Mouse (Mus musculus): ENCODE measurements around the gene Prss36. TPM values are rescaled to one million over a fixed set of nuclear protein-coding genes. Genes with fewer than 3 reads are reported as not detected.
"Not testable (repeated sequence)": the region's sequence is repeated elsewhere in the genome, so short reads cannot be mapped to it uniquely, and the experiment has no call there.

The Prss36 gene
- total and polyA plus RNA-seq, 3 experiments, result 8.2 to 24.8 (median 9.4) TPM

DNA sequence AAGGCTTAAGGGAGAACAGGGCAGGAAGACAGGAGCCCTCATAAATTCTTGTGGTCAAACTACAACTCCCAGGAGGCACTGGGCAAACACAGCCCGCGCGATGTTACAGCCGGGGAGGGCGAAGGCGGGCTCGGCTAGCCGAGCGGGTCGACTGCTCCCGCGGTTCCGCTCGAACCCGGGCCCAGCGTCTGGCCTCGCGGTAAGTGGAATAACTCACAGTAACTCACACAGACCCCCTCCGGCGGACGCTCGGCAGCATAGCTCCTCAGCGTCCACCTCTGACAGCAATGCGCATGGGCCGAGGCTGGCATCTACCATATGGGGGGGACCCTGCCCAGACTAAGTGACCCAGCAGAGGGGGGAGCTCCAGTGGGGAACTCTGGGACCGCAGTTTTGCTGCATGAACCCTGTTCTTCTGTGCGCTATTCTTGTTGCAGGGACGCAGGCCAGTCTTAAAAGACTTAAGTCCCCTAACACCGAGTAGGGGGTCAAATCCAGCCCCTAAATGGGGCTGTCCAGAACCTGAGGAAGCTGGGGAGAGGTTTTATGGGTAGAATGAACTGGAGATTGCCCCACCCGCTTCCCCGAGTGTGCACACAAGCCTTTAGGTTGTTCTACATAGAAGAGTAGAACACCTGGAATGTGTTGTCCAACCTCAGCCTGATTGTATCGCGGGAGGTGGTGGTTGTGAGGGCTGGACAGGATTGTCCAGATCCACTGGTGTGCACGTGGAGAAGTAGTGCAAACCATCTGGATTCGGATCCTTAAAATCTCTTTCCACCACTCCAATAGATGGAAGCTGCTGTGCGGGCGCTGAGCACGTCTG, 42.3 kb downstream of the Prss36 start, which contains the start of gene Bckdk:
Gene Bckdk (plus strand): TSS at position 112 of the 826 bp plus-strand sequence.
- DNase-seq, result peak; percentile 87

DNA sequence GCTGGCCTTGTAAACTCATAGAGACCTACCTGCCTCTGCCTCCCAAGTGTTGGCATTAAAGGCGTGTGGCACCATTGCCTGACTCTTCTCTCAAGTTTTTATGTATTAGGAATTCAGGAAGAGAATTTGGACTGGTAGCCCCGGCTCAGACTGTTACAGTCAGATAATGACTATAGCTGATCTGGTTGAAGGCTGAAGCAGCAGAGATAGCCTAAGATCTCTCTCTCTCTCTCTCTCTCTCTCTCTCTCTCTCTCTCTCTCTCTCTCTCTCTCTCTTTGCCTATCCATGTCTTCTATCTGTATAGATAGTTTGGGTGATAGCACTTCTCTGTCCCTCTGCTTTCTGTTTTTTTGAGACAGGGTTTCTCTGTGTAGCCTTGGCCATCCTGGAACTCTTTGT, 44.8 kb downstream of the Prss36 start:
- no peak for DNase-seq

DNA sequence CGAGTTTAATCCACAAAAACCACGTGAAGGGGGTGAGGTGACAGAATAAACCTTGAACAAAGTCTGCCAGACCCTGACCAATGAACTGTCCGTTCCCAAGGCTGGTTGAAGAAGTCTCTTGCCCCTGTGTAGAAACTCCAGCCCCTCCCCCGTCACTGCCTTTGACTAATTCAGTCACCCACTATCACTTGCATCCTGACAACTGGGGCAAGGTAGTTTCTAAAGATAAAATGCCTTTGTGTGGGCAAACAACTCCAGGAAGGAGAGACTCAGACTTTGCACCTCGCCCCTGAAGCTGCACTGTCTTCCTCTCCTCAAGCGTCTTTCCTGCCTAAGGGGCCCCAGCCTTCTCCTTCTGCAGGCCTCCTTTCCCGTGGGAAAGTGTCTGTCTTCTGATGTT, 46.5 kb downstream of the Prss36 start:
- DNase-seq, result no peak

GRCm38 (mm10) chr7:127898179-127898956, 48.2 kb downstream of the Prss36 start:
- DNase-seq, result no peak

DNA sequence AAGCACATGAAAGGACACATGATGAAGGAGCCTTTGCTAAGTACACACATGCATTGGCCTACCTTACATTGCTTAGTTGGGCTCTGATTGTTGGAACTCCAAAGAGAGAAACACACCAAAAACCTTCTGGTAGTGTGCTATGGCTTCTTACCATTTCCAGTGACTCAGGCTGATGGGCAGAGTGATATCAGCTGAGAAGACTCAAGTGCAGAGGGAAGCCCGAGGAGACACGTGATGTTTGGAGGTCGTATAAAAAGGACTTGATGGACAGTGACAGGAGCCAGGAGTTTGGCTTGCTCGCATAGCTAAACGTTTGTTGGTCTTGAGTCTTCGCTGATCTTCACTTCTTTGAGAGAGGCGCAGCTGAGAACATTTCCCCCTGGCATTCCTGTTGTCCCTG, 49.0 kb downstream of the Prss36 start:
- DNase-seq, result no peak

- DNase-seq, result peak; percentile 49
Measured at GRCm38 (mm10) chr7:127896384-127896783, 50.1 kb downstream of the Prss36 start.

DNA sequence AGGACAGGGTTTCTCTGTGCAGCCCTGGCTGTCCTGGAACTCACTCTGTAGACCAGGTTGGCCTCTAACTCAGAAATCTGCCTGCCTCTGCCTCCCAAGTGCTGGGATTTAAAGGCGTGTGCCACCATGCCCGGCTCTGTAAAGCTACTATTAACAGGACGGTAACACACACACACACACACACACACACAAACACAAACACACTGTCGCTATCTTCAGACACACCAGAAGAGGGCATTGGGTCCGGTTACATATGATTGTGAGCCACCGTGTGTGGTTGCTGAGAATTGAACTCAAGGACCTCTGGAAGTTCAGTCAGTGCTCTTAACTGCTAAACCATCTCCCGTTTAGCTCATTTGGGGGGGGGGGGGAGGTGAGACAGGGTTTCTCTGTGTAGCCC, 50.6 kb downstream of the Prss36 start:
- DNase-seq, result not testable (repeated sequence)

- DNase-seq, result peak; percentile 98
Measured at GRCm38 (mm10) chr7:127895442-127895841, 51.1 kb downstream of the Prss36 start, which contains the start of the genes Gm21974 and Vkorc1. TSS of gene Gm21974 (minus strand) at chr7:127895454. TSS of gene Vkorc1 (minus strand) at chr7:127895617.

DNA sequence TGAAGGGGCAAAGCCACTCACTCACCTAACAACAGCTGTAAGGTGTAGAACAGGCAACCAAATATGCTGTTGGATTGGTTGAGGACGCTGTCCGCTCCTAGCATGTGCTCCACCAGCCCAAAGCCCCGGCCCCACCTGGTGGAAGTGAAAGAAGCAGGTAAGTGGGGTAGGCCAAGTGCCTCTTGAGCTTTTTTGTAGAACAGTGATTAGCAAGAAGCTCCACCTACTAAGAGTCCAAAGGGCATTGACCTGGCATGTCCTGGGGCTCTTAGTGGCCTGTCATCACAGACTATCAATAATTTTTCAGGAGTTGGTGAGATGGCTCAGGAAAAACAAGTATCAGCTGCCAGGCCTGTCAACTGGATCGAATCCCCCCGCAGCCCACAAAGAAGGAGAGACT, 52.0 kb downstream of the Prss36 start:
- no peak for DNase-seq

- no peak for DNase-seq
Measured at GRCm38 (mm10) chr7:127890798-127891197, 55.7 kb downstream of the Prss36 start, which contains the start of gene Prss53. TSS of gene Prss53 (minus strand) at chr7:127890970.

- no peak for DNase-seq
Measured at GRCm38 (mm10) chr7:127888821-127889220, 57.7 kb downstream of the Prss36 start.

DNA sequence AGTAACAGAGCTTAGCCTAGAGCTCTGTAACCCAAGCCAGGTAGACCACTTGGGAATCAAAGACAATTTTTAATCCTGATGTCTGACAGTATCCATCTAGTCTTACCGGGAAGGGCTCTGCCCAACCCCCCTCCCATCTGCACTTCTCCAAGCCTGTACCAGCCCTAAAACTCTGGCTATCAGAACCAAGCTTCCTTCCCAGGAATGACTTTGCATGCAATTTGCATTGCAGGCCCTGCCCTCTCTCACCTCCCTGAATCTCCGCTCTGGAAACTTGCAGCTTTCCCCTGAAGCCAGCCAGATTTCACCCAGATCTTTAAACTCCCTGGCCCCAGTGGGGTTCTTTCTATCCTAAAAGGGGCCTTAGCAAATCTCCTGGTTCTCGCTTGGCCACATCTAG, 58.7 kb downstream of the Prss36 start:
- no peak for DNase-seq

- DNase-seq, result no peak
Measured at GRCm38 (mm10) chr7:127887191-127887590, 59.3 kb downstream of the Prss36 start.

- no peak for DNase-seq
Measured at GRCm38 (mm10) chr7:127886551-127886950, 60.0 kb downstream of the Prss36 start.

DNA sequence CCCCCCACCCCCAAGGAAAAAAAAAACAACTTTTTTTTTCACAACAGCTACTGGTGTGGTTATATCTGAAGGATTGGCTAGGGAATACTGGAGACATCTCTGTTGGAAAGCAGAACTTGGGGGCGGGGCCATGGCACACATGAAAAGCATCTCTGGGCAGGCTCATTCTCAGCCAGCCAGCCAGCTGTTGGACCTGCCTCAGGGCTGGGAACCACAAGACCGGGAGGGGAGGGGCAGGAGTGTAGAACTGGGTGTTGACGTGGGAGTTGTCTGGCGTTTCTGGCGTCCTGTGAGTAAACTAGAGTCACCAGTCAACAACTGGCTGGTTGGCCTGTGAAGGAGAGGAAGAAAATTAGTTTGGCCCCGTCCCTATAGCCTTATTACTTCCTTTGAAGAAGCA, 60.6 kb downstream of the Prss36 start:
- DNase-seq, result peak; percentile 48

Other genes with a start within 250 kb of the Prss36 start
- 10 to 100 TPM; 70.9 to 86.0 TPM for gene Bcl7c, start 237.8 kb downstream of the Prss36 start, total RNA-seq (2021)
- 70.5 and 78.0 TPM in 2 replicates for gene Bcl7c, start 237.8 kb downstream of the Prss36 start, polyA plus RNA-seq (2012; rRNA removed)
- 1 to 10 TPM; 3.3 to 3.7 TPM for gene Ctf1, start 234.0 kb downstream of the Prss36 start, total RNA-seq (2021)
- 18.9 and 22.1 TPM in 2 replicates for gene Ctf1, start 234.0 kb downstream of the Prss36 start, polyA plus RNA-seq (2012; rRNA removed)
- gene Ctf2, start 214.6 kb downstream of the Prss36 start, total RNA-seq (2021), result not detected
- gene Ctf2, start 214.6 kb downstream of the Prss36 start, polyA plus RNA-seq (2012; rRNA removed), result not detected in 2 replicates
- 10 to 100 TPM in 1 of 2 experiments, 1 to 10 TPM in 1; 9.5 to 11.6 TPM for gene Fbxl19, start 202.2 kb downstream of the Prss36 start, total RNA-seq (2021)
- 34.5 and 42.6 TPM in 2 replicates for gene Fbxl19, start 202.2 kb downstream of the Prss36 start, polyA plus RNA-seq (2012; rRNA removed)
- 10 to 100 TPM; 28.3 to 32.8 TPM for gene Orai3, start 176.9 kb downstream of the Prss36 start, total RNA-seq (2021)
- 90.6 and 94.8 TPM in 2 replicates for gene Orai3, start 176.9 kb downstream of the Prss36 start, polyA plus RNA-seq (2012; rRNA removed)
- gene Setd1a, start 170.1 kb downstream of the Prss36 start, total RNA-seq (2021), result 10 to 100 TPM; 36.0 to 42.6 TPM
- gene Setd1a, start 170.1 kb downstream of the Prss36 start, polyA plus RNA-seq (2012; rRNA removed), result 12.6 and 15.9 TPM in 2 replicates
- 1 to 10 TPM; 2.2 to 4.6 TPM for gene Gm49388, start 161.1 kb downstream of the Prss36 start, total RNA-seq (2021)
- not detected in 2 replicates for gene Gm49388, start 161.1 kb downstream of the Prss36 start, polyA plus RNA-seq (2012; rRNA removed)
- gene Hsd3b7, start 146.1 kb downstream of the Prss36 start, total RNA-seq (2021), result 10 to 100 TPM; 45.5 to 46.2 TPM
- 83.9 and 86.5 TPM in 2 replicates for gene Hsd3b7, start 146.1 kb downstream of the Prss36 start, polyA plus RNA-seq (2012; rRNA removed)
- 100 to 1,000 TPM in 1 of 2 experiments, 10 to 100 TPM in 1; 79.6 to 102 TPM for gene Stx4a, start 122.4 kb downstream of the Prss36 start, total RNA-seq (2021)
- gene Stx4a, start 122.4 kb downstream of the Prss36 start, polyA plus RNA-seq (2012; rRNA removed), result 52.2 and 54.0 TPM in 2 replicates
- gene Stx1b, start 122.2 kb downstream of the Prss36 start, total RNA-seq (2021), result 1 to 10 TPM; 5.0 to 6.9 TPM
- 8.5 and 11.4 TPM in 2 replicates for gene Stx1b, start 122.2 kb downstream of the Prss36 start, polyA plus RNA-seq (2012; rRNA removed)
- gene Zfp646, start 70.5 kb downstream of the Prss36 start, total RNA-seq (2021), result 10 to 100 TPM; 28.9 to 33.1 TPM
- 14.1 and 15.9 TPM in 2 replicates for gene Zfp646, start 70.5 kb downstream of the Prss36 start, polyA plus RNA-seq (2012; rRNA removed)
- gene Zfp668, start 69.9 kb downstream of the Prss36 start, total RNA-seq (2021), result 1 to 10 TPM; 7.2 to 9.7 TPM
- 8.1 and 10.3 TPM in 2 replicates for gene Zfp668, start 69.9 kb downstream of the Prss36 start, polyA plus RNA-seq (2012; rRNA removed)
- gene Prss53, start 55.8 kb downstream of the Prss36 start, total RNA-seq (2021), result 1 to 10 TPM; 1.0 to 1.2 TPM
- 3.0 and 4.5 TPM in 2 replicates for gene Prss53, start 55.8 kb downstream of the Prss36 start, polyA plus RNA-seq (2012; rRNA removed)
- gene Gm21974, start 51.3 kb downstream of the Prss36 start, total RNA-seq (2021), result not detected
- gene Gm21974, start 51.3 kb downstream of the Prss36 start, polyA plus RNA-seq (2012; rRNA removed), result not detected in 2 replicates
- 10 to 100 TPM; 62.7 to 85.5 TPM for gene Vkorc1, start 51.1 kb downstream of the Prss36 start, total RNA-seq (2021)
- gene Vkorc1, start 51.1 kb downstream of the Prss36 start, polyA plus RNA-seq (2012; rRNA removed), result 152 and 201 TPM in 2 replicates
- gene Bckdk, start 42.6 kb downstream of the Prss36 start, total RNA-seq (2021), result 100 to 1,000 TPM; 122 to 138 TPM
- gene Bckdk, start 42.6 kb downstream of the Prss36 start, polyA plus RNA-seq (2012; rRNA removed), result 164 and 166 TPM in 2 replicates
- gene Kat8, start 34.2 kb downstream of the Prss36 start, total RNA-seq (2021), result 10 to 100 TPM; 24.6 to 27.1 TPM
- 10.6 and 10.9 TPM in 2 replicates for gene Kat8, start 34.2 kb downstream of the Prss36 start, polyA plus RNA-seq (2012; rRNA removed)
- gene Prss8, start 16.6 kb downstream of the Prss36 start, total RNA-seq (2021), result under 1 TPM in 1 of 2 experiments, not detected in 1; 0.24 TPM
- 0.07 and 0.38 TPM in 2 replicates for gene Prss8, start 16.6 kb downstream of the Prss36 start, polyA plus RNA-seq (2012; rRNA removed)
- 100 to 1,000 TPM; 176 to 229 TPM for gene Fus, start 20.7 kb upstream of the Prss36 start, total RNA-seq (2021)
- gene Fus, start 20.7 kb upstream of the Prss36 start, polyA plus RNA-seq (2012; rRNA removed), result 139 and 145 TPM in 2 replicates
- gene Pycard, start 47.1 kb upstream of the Prss36 start, total RNA-seq (2021), result 1 to 10 TPM; 2.3 to 3.7 TPM
- 4.4 and 8.1 TPM in 2 replicates for gene Pycard, start 47.1 kb upstream of the Prss36 start, polyA plus RNA-seq (2012; rRNA removed)
- under 1 TPM in 1 of 2 experiments, not detected in 1; 0.17 TPM for gene Trim72, start 57.2 kb upstream of the Prss36 start, total RNA-seq (2021)
- gene Trim72, start 57.2 kb upstream of the Prss36 start, polyA plus RNA-seq (2012; rRNA removed), result 0.16 and 0.29 TPM in 2 replicates
- gene Itgam, start 115.9 kb upstream of the Prss36 start, total RNA-seq (2021), result 1 to 10 TPM; 5.5 to 9.1 TPM
- 2.0 and 2.2 TPM in 2 replicates for gene Itgam, start 115.9 kb upstream of the Prss36 start, polyA plus RNA-seq (2012; rRNA removed)
- gene Gm49368, start 116.0 kb upstream of the Prss36 start, total RNA-seq (2021), result not detected
- gene Gm49368, start 116.0 kb upstream of the Prss36 start, polyA plus RNA-seq (2012; rRNA removed), result not detected in 2 replicates
- gene Itgax, start 182.8 kb upstream of the Prss36 start, total RNA-seq (2021), result 1 to 10 TPM; 1.4 to 2.4 TPM
- 1.7 and 1.8 TPM in 2 replicates for gene Itgax, start 182.8 kb upstream of the Prss36 start, polyA plus RNA-seq (2012; rRNA removed)
- gene Itgad, start 207.7 kb upstream of the Prss36 start, total RNA-seq (2021), result under 1 TPM in 1 of 2 experiments, not detected in 1; 0.07 TPM
- gene Itgad, start 207.7 kb upstream of the Prss36 start, polyA plus RNA-seq (2012; rRNA removed), result 0.04 and 0.07 TPM in 2 replicates

All from adrenal gland, adult 2 months (tissue).